Mouse (Mus musculus): ENCODE results near the gene Lrrc36.

DNA sequence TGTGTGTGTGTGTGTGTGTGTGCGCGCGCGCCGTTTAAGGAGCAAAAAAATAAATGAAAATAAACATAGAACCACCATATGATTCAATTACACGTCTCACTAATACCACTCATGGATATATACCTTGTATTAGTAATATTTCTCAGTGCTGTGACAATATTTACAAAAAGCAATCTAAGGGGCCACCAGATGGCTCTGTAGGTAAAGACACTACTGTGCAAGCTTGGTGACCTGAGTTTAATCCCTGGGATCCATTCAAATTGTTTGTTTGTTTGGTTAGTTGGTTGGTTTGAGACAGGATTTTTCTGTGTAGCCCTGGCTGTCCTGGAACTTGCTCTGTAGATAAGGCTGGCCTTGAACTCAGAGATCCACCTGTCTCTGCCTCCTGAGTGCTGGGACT is 3.4 kb upstream of the Lrrc36 start:
- no peak for TF ChIP-seq CTCF (IDR thresholded peaks at IDR 0.05; ENCODE audit: control insufficient read depth, insufficient read depth, low read length)
- TF ChIP-seq POLR2A (IDR thresholded peaks at IDR 0.05; ENCODE audit: borderline replicate concordance, control insufficient read depth, low read depth, low read length), result no peak

All from bone marrow, adult 2 months (tissue).